Mouse (Mus musculus) WW6 (cell line): Measurements from ENCODE around the gene Ncor1.
"Not testable (repeated sequence)": the region's sequence is repeated elsewhere in the genome, so short reads cannot be mapped to it uniquely, and the experiment has no call there.

Experiments
- DNase-seq: peaks from one replicate; pipeline ENCODE4 v3.0.0-alpha.2; 2013; ENCODE audit warnings: low read depth, low spot score

Gene Ncor1

DNA sequence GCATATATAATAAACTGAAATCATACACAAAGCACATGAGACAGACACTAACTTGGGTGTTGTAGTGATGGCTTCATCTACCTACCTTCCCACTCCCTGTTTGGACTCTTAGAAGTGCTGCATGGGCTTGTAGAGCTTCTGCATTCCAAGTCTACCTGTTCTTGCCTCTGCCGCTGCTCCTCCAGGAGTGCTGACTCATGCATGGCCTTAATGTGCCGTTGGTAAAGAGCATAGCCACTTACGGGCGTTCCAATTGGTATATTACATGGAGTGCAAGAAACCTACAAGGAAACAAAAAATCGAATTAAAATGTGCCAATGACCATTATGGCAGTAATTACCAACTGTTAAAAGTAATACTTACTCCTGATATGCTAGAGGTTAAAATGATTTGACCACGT, 91.5 kb downstream of the Ncor1 start:
- DNase-seq: no peak

DNA sequence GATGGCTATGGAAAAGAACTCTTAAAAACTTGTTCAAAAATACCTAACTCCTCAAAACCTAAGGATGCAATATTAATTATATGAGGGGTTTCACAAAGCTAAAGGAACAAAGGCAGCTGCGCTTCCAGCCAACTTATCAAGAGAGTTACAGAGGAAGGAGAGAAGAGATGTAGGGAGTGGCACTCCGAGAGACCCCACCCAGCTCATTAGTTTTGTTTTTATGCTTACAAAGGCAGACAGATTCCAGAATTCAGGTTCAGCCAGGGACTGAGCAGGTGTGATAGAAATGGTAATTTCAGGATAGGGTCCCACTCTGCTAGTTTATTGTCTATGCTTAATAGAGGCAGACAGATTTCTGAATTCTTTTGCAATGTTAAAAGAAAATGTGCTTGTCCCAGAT, 103.1 kb downstream of the Ncor1 start:
- no peak for DNase-seq

DNA sequence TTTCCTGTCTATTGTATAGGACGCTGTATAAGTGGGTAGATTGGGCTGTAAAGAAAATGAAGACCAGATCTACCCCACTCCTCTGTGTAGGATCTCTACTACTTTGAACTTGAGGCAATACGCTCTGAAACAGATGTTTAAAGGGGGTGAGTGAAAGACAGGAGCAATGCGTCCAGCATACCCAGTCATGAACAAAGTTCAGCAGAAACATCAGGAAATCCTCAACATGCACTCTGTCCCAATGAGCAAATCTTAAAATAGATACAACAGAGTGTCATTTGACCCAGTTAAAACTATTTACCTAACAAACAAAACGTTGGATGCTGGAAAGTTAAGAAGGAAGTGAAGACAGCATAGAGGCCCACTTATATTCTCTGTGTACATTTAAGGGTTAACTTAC, 106.4 kb downstream of the Ncor1 start:
- DNase-seq: no peak

DNA sequence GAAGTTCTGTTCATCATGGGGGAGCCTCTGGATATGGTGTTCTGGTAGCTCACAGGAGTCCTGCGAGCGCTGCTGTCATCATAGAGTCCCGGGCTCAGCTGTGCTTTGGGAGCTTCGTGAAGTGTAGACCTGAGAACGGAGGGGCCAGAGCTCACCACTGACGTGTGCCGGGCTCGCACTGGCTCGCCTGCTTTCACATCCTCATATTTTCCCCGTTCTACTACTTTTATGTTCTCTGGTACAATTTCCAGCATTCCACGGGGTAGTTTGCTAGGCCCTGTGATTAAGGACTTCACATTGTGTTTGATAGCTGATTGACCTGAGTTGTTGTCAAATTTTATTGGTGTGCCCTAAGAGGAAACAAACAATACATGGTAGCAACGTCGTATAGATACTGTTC, 115.3 kb downstream of the Ncor1 start:
- no peak for DNase-seq

- DNase-seq: no peak
These were observed 126.1 kb downstream of the Ncor1 start for GRCm38 (mm10) chr11:62332228-62332627.

GRCm38 (mm10) chr11:62331141-62331540, 127.2 kb downstream of the Ncor1 start:
- DNase-seq: no peak

- no peak for DNase-seq
These were observed 134.7 kb downstream of the Ncor1 start for GRCm38 (mm10) chr11:62323659-62324058.

- DNase-seq: no peak
These were observed 138.2 kb downstream of the Ncor1 start for GRCm38 (mm10) chr11:62320097-62320496.

DNA sequence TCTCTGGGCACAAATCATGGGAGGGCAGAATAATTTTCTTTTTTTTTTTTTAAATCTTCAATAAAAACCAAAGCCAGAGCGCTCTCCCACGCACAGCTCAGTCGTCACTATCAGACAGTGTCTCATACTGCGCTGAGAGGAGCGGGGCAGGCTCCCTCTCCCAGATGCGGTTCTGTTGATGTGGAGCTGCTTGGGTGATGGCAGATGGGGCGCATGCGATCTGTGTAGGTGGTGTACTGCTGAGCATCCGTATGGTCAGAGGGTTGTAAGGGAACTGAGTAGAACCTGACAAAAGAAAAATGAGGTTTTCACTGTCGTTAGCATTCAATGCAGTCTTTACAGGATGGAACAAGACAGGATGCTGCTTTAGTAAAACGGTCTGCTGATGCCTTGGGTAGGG, 140.6 kb downstream of the Ncor1 start:
- no peak for DNase-seq

DNA sequence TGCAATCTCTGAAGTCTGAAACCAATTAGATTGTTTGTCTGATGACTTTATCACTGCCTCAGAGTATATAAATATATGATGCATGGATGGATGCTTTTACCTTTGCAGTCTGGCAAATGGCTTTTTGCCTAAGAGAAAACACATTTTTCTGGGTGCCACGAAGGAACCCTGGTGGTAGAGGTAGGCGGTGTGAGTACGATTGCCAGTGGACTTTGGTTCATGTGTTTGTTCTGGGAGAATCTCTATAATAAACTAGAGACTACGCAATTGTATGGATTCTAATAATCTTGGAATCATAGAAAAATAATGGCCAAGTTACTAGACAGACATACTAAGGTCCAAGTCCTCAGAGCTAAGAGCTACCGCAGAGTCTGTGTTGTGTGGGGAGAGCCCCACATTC, 143.4 kb downstream of the Ncor1 start:
- no peak for DNase-seq

DNA sequence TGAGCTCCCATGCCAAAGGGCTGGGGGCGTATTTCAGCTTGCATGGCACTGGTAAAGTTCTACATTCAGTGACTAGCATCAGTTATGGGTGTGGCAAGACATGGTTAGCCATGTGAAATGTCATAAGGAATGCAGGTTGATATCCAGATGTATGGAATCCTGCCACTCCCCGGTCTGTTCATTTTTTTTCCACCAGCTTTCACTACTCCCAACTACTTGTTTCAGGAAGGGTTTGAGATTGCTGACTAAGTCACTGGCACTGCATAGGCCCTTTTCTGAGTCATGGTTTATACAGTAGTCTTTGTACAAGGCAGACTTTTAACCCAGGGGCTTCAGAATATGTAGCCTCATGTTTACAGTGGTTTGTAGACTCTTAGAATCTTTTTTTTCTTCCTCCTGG, 149.0 kb downstream of the Ncor1 start:
- DNase-seq: no peak

- no peak for DNase-seq
These were observed 152.5 kb downstream of the Ncor1 start for GRCm38 (mm10) chr11:62305866-62306265.

DNA sequence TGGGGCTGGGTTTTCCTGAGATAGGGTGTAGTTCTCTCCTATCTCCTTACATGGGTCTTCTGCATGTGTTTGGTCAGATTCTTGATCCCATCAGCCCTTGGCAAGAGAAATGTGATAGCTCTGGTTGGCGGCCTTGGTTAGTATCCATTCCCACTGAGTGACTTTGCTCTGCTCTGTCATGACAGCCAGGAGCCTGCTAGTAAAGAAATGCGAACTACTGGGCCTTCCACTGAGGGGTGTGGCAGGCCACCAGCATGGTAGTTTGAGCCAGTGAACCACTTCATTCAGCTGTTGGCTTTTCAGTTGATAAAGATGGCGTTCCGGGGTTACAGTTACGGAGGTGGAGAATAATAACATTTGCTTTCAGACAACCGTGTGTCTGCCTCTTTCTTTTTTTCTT, 159.5 kb downstream of the Ncor1 start:
- DNase-seq: no peak

DNA sequence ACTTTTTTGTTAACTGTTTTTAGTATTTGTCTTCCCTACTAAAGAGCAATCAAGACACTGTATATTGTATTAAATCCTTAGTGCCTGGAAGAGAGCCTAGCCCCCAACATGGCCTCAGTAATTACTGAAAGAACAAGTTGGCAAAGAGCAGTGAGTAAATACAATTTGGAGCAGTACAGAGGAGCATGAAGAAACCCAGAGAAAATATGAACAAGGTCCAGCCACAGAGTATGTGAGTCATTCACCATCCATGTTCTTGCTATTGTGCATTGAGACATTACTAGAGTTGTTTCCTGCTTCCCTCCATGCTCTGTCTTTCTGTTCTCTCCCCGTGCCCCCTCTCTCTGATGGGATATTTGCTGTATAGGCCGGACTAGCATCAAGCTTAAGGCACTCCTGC, 164.2 kb downstream of the Ncor1 start:
- DNase-seq: no peak

DNA sequence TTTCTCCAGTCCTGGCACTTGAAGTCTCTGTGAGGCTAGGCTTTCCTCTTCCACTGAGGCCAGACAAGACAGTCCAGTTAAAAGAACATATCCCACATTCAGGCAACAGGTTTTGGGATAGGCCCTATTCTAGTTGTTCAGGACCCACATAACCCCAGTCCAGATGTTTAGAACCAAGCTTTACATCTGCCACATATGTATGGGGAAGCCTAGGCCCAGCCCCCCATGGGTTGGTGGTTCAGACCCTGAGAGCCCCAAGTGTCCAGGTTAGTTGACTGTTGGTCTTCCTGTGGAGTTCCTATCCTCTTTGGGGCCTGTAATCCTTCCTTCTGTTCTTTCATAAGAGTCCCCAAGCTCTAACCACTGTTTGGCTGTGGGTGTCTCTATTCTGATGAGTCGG, 170.6 kb downstream of the Ncor1 start:
- no peak for DNase-seq

DNA sequence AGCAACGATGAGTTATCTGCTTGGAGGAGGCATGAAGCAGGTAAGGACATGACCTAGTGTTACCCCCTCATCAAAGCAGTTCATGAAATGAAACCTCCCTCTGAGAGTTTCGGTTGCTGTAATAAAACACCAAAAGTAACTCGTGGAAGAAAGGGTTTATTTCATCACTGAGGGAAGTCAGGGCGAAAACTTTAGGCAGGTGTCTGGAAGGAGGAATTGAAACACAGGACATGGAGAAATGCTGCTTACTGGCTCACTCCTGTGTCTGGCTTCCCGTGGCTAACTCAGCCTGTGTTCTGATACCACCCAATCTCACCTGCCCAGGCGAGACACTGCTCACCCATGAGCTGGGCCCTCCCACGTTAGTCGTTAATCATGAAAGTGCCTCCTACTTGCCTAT, 173.3 kb downstream of the Ncor1 start:
- no peak for DNase-seq

- not testable (repeated sequence) for DNase-seq
These were observed 174.3 kb downstream of the Ncor1 start for GRCm38 (mm10) chr11:62284020-62284419.

- peak; percentile 42 for DNase-seq
These were observed 176.7 kb downstream of the Ncor1 start for GRCm38 (mm10) chr11:62281601-62281997.

DNA sequence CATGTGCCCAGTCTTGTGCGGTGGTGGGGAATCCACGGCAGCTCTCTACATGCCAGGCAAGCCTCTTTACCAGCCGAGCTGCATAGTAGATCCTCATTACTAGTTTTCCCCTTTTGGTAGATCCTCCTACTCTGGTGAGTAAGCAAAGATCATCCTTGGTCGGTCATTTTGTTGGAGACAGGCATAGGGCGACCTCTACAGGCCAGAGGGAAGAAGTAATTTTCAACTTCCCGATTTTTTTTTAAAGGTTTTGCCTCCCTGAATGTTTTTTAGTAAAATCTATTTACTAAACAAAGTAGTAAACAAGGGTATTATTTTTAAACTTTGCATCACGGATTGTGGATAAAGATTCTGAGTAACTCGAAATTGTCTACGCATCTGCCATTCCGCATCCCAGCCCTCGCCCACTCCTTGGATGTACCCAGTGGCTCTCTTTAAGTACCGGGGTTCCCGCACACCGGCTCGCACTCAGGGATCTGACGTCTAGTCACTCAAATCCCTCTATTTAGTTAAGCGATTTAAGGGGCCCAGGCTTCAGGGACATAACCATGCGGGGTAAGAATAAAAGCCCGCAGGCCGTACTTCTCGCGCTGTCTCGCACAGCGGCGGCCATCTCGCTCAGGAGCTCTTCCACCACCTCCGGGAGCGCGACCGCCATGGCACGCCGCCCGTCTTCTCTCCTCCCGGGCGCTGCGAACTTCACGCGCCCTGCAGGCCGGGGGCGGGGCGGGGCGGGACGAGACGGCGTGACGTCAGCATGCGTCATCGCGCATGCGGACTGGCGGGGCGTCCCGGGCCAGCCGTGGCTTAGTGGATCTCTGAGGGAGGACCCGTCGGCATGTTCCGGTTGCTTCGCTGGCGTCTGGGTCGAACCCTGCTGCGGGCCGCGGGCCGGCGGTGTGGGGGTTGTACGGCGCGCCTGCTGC, 177.4 kb downstream of the Ncor1 start, which contains the start of the genes Zswim7 and Ttc19:
TSS of gene Zswim7 (minus strand) at position 701 of the 926 bp plus-strand sequence.
TSS of gene Ttc19 (plus strand) at position 799 of the 926 bp plus-strand sequence.
- DNase-seq: peak; percentile 91

DNA sequence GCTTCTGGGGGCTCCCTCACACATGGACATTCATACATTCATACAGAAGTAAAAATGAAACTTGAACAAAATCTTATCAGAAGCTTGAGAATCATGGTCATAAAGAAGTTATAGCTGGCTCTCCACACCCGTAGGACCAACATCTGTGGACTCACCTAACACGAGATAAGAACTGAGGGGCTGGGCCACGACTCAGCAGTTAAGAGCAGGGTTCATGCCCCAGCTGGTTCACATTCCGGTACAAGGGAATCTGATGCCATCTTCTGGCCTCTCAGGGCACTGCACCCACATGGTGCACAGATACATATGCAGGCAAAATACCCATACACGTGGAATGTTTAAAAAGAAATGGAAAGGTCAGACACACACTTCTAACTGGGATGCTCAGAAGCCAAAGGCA, 180.3 kb downstream of the Ncor1 start:
- peak; percentile 74 for DNase-seq

DNA sequence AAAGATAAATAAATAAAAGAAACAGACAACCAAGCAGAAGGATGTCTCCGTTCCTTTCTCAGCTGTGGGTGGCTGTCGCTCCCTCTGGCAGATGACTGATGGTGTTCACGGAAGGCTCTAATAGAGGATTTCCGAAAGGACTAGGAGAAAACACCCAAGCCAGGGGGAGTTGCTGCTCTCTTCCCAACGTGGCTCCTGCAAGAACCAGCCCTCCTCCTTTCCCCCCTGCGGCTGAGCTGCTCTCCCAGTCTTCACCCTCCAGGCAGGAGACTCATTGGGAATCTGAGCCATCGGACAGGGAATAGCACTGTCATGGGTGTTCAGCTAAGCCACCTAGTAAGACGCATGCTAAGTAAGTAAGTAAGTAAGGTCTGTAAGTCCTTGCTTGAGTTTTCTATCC, 181.3 kb downstream of the Ncor1 start:
- DNase-seq: no peak

DNA sequence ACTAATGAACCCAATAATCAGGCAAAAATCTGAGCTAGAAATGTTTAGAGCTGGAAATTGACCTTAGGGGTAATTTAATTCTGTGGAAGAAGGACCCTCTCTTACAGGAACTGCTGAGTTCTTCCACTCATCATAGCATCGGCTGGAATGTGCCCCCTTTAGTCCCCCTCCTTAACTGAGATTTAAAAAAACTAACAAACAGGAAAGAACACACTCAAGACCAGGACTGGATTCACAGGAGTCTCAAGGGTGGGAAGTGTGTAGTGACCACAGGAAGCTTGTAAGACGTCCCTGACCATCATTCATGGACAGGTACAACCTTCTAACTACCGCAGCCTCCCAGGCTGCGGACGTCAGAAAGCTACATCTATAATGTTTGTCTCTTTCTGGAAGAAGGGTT, 187.5 kb downstream of the Ncor1 start:
- no peak for DNase-seq

DNA sequence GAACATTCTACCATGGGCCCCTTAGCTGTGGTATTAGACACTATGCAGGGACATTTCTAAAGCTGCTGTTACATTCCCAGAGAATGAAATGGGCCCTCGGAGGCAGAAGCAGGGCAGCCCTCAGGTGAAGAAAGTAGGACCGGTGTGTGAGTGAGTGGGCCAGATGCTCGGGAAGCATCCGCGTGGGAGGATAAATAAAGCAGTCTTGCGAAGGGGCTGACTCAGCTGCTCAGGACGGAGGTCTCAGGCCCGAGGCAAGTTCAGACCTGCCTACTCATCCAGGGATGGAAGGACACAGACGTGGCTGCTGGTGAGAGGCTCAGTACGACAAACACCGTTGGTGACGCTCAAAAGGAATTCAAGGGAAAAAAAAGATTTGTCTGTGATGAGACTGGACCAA, 189.2 kb downstream of the Ncor1 start:
- DNase-seq: no peak
